Comparison of ENCODE assay signal across 9 mouse cellular contexts in the genomic region with DNA sequence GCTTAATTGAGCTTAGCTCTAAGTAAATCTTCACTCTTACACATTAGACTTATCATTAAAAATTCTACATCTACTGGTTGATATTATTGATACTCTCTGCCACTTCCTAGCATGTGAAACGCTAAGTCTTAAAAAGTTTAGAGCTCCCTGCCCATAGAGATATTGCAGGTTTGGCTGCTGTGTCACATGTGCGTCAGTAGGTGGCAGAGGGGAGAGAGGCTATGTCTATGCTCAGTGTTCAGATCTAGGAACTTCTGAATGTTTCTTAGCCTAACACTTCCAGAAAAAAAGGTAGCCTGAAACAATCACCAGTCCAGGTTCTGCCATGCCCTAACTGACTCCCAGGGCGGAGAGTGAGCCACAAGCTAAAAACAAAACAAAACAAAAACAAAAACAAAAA.
A peak's percentile ranks its signal among the peaks of the same experiment; 100 is the strongest.
DNase-seq lines count a peak whose midpoint lies in the region; ATAC-seq and TF ChIP-seq lines count a peak whose summit lies in the region.
"Had no signal": no experiment of that assay in that cellular context is flagged by ENCODE, and none has a peak within 500 bp of the region (broad histone marks: within the 10 kb centered on the region; RNA-seq: fewer than 3 reads in every experiment).

No protein-coding gene starts in this region.

- H3K27ac ChIP-seq in left cerebral cortex, adult 2 months, result no peak overlapping the region
- H3K27ac ChIP-seq in hindbrain, postnatal 0 days, result no peak overlapping the region
- no peak overlapping the region for H3K27ac ChIP-seq in kidney, embryonic 15.5 days
- H3K27ac ChIP-seq: limb, embryonic 12.5 days had no signal

- H3K4me2 ChIP-seq in hindbrain, postnatal 0 days (ENCODE audit: low read depth, low read length), result no peak overlapping the region
- no peak overlapping the region for H3K4me2 ChIP-seq in kidney, embryonic 15.5 days
- H3K4me2 ChIP-seq: limb, embryonic 12.5 days had no signal

- peak; percentile 13 for DNase-seq in adrenal gland, postnatal 14 days
- DNase-seq in adrenal gland, postnatal 4 days (ENCODE audit: low spot score in 2 of 2), result no peak
- DNase-seq in left cerebral cortex, adult 2 months (ENCODE audit: extremely low spot score in 1 of 2, low spot score in 2 of 2), result no peak
- DNase-seq in left cerebral cortex, postnatal 4 days, result no peak
- peak; percentile 13 for DNase-seq in MEL-GATA-1-ER (ENCODE audit: extremely low read depth, low read depth)
- DNase-seq in hindbrain, postnatal 0 days (ENCODE audit: low spot score), result peak; percentile 19
- DNase-seq in heart, adult 11 months, result no peak

- H3K4me1 ChIP-seq in hindbrain, postnatal 0 days (ENCODE audit: insufficient read depth, low read length), result no peaks in the 10 kb centered on the region
- H3K4me1 ChIP-seq in kidney, embryonic 15.5 days, result no peaks in the 10 kb centered on the region
- H3K4me1 ChIP-seq: limb, embryonic 12.5 days had no signal

- H3K27me3 ChIP-seq in hindbrain, postnatal 0 days (ENCODE audit: insufficient read depth, low read length), result no peaks in the 10 kb centered on the region
- no peaks in the 10 kb centered on the region for H3K27me3 ChIP-seq in kidney, embryonic 15.5 days
- H3K27me3 ChIP-seq: limb, embryonic 12.5 days had no signal

- 68% methylated on average over 3 of the region's 3 CpGs for WGBS in hindbrain, postnatal 0 days
- WGBS in kidney, embryonic 15.5 days, result 58% methylated on average over 3 of the region's 3 CpGs

- no peak overlapping the region for H3K9ac ChIP-seq in hindbrain, postnatal 0 days (replicated peaks; ENCODE audit: low read length)
- H3K9ac ChIP-seq in kidney, embryonic 15.5 days, result no peak overlapping the region
- H3K9ac ChIP-seq: limb, embryonic 12.5 days had no signal

- TF ChIP-seq CTCF in left cerebral cortex, adult 2 months (IDR thresholded peaks at IDR 0.05), result peak; percentile 57
- TF ChIP-seq CTCF in hindbrain, postnatal 0 days (IDR thresholded peaks at IDR 0.05; ENCODE audit: low read depth), result peak; percentile 55

- no peaks in the 10 kb centered on the region for H3K36me3 ChIP-seq in hindbrain, postnatal 0 days (ENCODE audit: insufficient read depth, low read length)
- H3K36me3 ChIP-seq in kidney, embryonic 15.5 days, result no peaks in the 10 kb centered on the region
- H3K36me3 ChIP-seq: limb, embryonic 12.5 days had no signal

- intact Hi-C loops in left cerebral cortex, adult 2 months (cut with DNase I), result no loop called here
- intact Hi-C loops in left cerebral cortex, postnatal 4 days (cut with DNase I), result no loop called here

- no peak overlapping the region for H3K4me3 ChIP-seq in left cerebral cortex, adult 2 months
- no peak overlapping the region for H3K4me3 ChIP-seq in hindbrain, postnatal 0 days (ENCODE audit: low read length)
- H3K4me3 ChIP-seq in kidney, embryonic 15.5 days (replicated peaks), result no peak overlapping the region
- H3K4me3 ChIP-seq: limb, embryonic 12.5 days had no signal

- no peaks in the 10 kb centered on the region for H3K9me3 ChIP-seq in hindbrain, postnatal 0 days (ENCODE audit: low read length)
- H3K9me3 ChIP-seq in kidney, embryonic 15.5 days (replicated peaks), result no peaks in the 10 kb centered on the region
- H3K9me3 ChIP-seq: limb, embryonic 12.5 days had no signal

- ATAC-seq in hindbrain, postnatal 0 days, result no peak
- no peak for ATAC-seq in kidney, embryonic 15.5 days (replicated peaks; ENCODE audit: low FRiP score)

Comparison
In these comparisons a context has a peak if more than half of its experiments do, and no peak if none do; other contexts are left out.
1. DNase-seq: peak in adrenal gland, postnatal 14 days (single experiment), MEL-GATA-1-ER (single experiment) and hindbrain, postnatal 0 days (single experiment); none in adrenal gland, postnatal 4 days (0 of 2), left cerebral cortex, adult 2 months (0 of 2), left cerebral cortex, postnatal 4 days (single experiment) and heart, adult 11 months (single experiment).